Comparison of ENCODE assay signal across 8 mouse cellular contexts in the genomic region with DNA sequence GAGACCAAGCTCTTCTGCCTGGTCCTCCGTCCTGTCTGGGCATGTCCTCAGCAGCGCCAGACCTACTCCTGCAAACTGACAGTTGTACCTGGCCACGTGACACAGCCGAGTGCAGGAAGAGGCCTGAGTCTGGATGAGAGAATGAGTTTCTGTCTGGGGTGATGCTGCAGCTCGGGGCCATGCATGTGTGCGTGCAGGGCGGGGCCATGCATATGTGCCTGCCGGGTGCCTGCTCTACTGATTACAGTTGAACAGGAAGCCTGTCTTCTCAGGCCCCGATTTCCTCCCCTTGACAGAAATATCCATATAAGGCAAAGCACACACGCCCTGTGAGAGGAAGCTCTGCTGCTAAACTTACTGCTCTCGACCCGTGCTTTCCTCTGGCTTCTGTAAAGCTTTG. TPM values are rescaled to one million over a fixed set of nuclear protein-coding genes. Genes with fewer than 3 reads are reported as not detected.
A peak's percentile ranks its signal among the peaks of the same experiment; 100 is the strongest.
DNase-seq lines count a peak whose midpoint lies in the region; ATAC-seq and TF ChIP-seq lines count a peak whose summit lies in the region.

No protein-coding gene starts in this region.

- DNase-seq in G1E (ENCODE audit: low spot score) (peak; percentile 56), liver (peak; percentile 88)
- DNase-seq in embryo, embryonic 11 days = peak; percentile 73
- no peak for DNase-seq in midbrain, postnatal 0 days (ENCODE audit: low spot score)
- peak; percentile 86 for DNase-seq in thymus, postnatal 25 days
- no peak for DNase-seq in frontal cortex, postnatal 25 days (ENCODE audit: low spot score in 2 of 2)
- no peak for DNase-seq in forebrain, embryonic 14.5 days (ENCODE audit: low spot score)

- peak; percentile 92 for ATAC-seq in G1E (ENCODE audit: extremely low read depth, insufficient number of reproducible peaks, low FRiP score, poor library complexity, severe bottlenecking)
- no peak for ATAC-seq in hindbrain, embryonic 12.5 days (ENCODE audit: low FRiP score)
- 0 out of 2 replicates have a peak, but pooled peaks have one; percentile 27 for ATAC-seq in midbrain, postnatal 0 days (ENCODE audit: low FRiP score)
- ATAC-seq in forebrain, embryonic 14.5 days = no peak

- 57% methylated on average over 12 of the region's 12 CpGs for WGBS in hindbrain, embryonic 12.5 days
- whole genome bisulfite sequencing in midbrain, postnatal 0 days = 66% methylated on average over 12 of the region's 12 CpGs
- WGBS in forebrain, embryonic 14.5 days = 74% methylated on average over 12 of the region's 12 CpGs

- no peak overlapping the region for H3K9ac ChIP-seq in hindbrain, embryonic 12.5 days
- no peak overlapping the region for H3K9ac ChIP-seq in midbrain, postnatal 0 days (replicated peaks; ENCODE audit: low read length, poor library complexity, severe bottlenecking)
- no peak overlapping the region for H3K9ac ChIP-seq in forebrain, embryonic 14.5 days (ENCODE audit: low read length)

- peak overlapping the region; percentile 49 for H3K27ac ChIP-seq in hindbrain, embryonic 12.5 days
- no peak overlapping the region for H3K27ac ChIP-seq in midbrain, postnatal 0 days (ENCODE audit: low read depth, low read length)
- no peak overlapping the region for H3K27ac ChIP-seq in forebrain, embryonic 14.5 days (ENCODE audit: low read depth, low read length)

- H3K27me3 ChIP-seq in G1E (ENCODE audit: insufficient read depth, low read length) = no peaks in the 10 kb centered on the region
- H3K27me3 ChIP-seq in hindbrain, embryonic 12.5 days = no peaks in the 10 kb centered on the region
- no peaks in the 10 kb centered on the region for H3K27me3 ChIP-seq in midbrain, postnatal 0 days (ENCODE audit: insufficient read depth, low read length)
- no peaks in the 10 kb centered on the region for H3K27me3 ChIP-seq in forebrain, embryonic 14.5 days (replicated peaks; ENCODE audit: control insufficient read depth, insufficient read depth, low read length)

- H3K4me3 ChIP-seq in G1E (ENCODE audit: low read depth, low read length) = no peak overlapping the region; the same call in 1 of the 2 replicates
- no peak overlapping the region for H3K4me3 ChIP-seq in hindbrain, embryonic 12.5 days
- H3K4me3 ChIP-seq in midbrain, postnatal 0 days (ENCODE audit: low read depth, low read length) = no peak overlapping the region
- H3K4me3 ChIP-seq in forebrain, embryonic 14.5 days (ENCODE audit: low read depth, low read length) = no peak overlapping the region

- H3K4me1 ChIP-seq in G1E (ENCODE audit: insufficient read depth, low read depth, low read length) = peaks cover 53% of the 10 kb centered on the region
- H3K4me1 ChIP-seq in hindbrain, embryonic 12.5 days = peaks cover 4% of the 10 kb centered on the region
- 0 out of 2 replicates have a peak, but pooled peaks cover 4% of the 10 kb centered on the region for H3K4me1 ChIP-seq in midbrain, postnatal 0 days (ENCODE audit: insufficient read depth, low read length)
- no peaks in the 10 kb centered on the region for H3K4me1 ChIP-seq in forebrain, embryonic 14.5 days (ENCODE audit: control insufficient read depth, insufficient read depth, low read length)

- TF ChIP-seq CTCF in G1E (IDR thresholded peaks at IDR 0.05; ENCODE audit: low read depth, low read length) = no peak
- no peak for TF ChIP-seq CTCF in midbrain, postnatal 0 days (IDR thresholded peaks at IDR 0.05)

- H3K4me2 ChIP-seq in hindbrain, embryonic 12.5 days (replicated peaks) = no peak overlapping the region
- H3K4me2 ChIP-seq in midbrain, postnatal 0 days (ENCODE audit: low read depth, low read length, poor library complexity, severe bottlenecking) = no peak overlapping the region
- H3K4me2 ChIP-seq in forebrain, embryonic 14.5 days (ENCODE audit: low read length) = no peak overlapping the region

- no peaks in the 10 kb centered on the region for H3K9me3 ChIP-seq in G1E (replicated peaks)
- no peaks in the 10 kb centered on the region for H3K9me3 ChIP-seq in hindbrain, embryonic 12.5 days (replicated peaks)
- H3K9me3 ChIP-seq in midbrain, postnatal 0 days (ENCODE audit: low read length) = no peaks in the 10 kb centered on the region
- no peaks in the 10 kb centered on the region for H3K9me3 ChIP-seq in forebrain, embryonic 14.5 days (replicated peaks; ENCODE audit: control insufficient read depth, low read length)

- peaks cover 93% of the 10 kb centered on the region for H3K36me3 ChIP-seq in G1E (replicated peaks)
- H3K36me3 ChIP-seq in hindbrain, embryonic 12.5 days = no peaks in the 10 kb centered on the region
- no peaks in the 10 kb centered on the region for H3K36me3 ChIP-seq in midbrain, postnatal 0 days (ENCODE audit: insufficient read depth, low read length)
- no peaks in the 10 kb centered on the region for H3K36me3 ChIP-seq in forebrain, embryonic 14.5 days (ENCODE audit: control insufficient read depth, insufficient read depth, low read length)

RNA-seq across cellular contexts. Expression of a gene that starts 7.0 kb away (rescaled TPM):
- total RNA-seq in G1E (2014; fragmentation: Nextera tagmentation) (not detected in 2 replicates), G1E (2017) (0.05 and 0.06 TPM in 2 replicates)
- not detected in 2 replicates for polyA plus RNA-seq in G1E (2012)
- polyA plus RNA-seq in hindbrain, embryonic 12.5 days (2016; fragmentation: Nextera tagmentation; extraction: Ambion mirVana) = not detected in 2 replicates
- total RNA-seq in midbrain, postnatal 0 days (2014; rRNA removed) = 0.05 and 0.19 TPM in 2 replicates
- polyA plus RNA-seq in midbrain, postnatal 0 days (2015; fragmentation: Nextera tagmentation; extraction: Ambion mirVana) = 0.37 and 0.84 TPM in 2 replicates
- polyA plus RNA-seq in forebrain, embryonic 14.5 days (2014; fragmentation: Nextera tagmentation; extraction: Ambion mirVana) = not detected in 2 replicates

RNA-seq across cellular contexts. Expression of a gene that starts 8.7 kb away (rescaled TPM):
- total RNA-seq in G1E (2014; fragmentation: Nextera tagmentation) = 0.34 TPM in 1 of 2 replicates, not detected in the other
- 0.76 and 0.87 TPM in 2 replicates for total RNA-seq in G1E (2017)
- polyA plus RNA-seq in G1E (2012) = not detected in 2 replicates
- not detected in 2 replicates for polyA plus RNA-seq in hindbrain, embryonic 12.5 days (2016; fragmentation: Nextera tagmentation; extraction: Ambion mirVana)
- not detected in 2 replicates for total RNA-seq in midbrain, postnatal 0 days (2014; rRNA removed)
- not detected in 2 replicates for polyA plus RNA-seq in midbrain, postnatal 0 days (2015; fragmentation: Nextera tagmentation; extraction: Ambion mirVana)
- polyA plus RNA-seq in forebrain, embryonic 14.5 days (2014; fragmentation: Nextera tagmentation; extraction: Ambion mirVana) = 0.23 and 0.28 TPM in 2 replicates

RNA-seq across cellular contexts. Expression of a gene that starts 11.0 kb away (rescaled TPM):
- total RNA-seq in G1E (2014; fragmentation: Nextera tagmentation) (1,122 and 1,191 TPM in 2 replicates), G1E (2017) (613 and 661 TPM in 2 replicates)
- 119 and 124 TPM in 2 replicates for polyA plus RNA-seq in G1E (2012)
- 27.7 and 29.0 TPM in 2 replicates for polyA plus RNA-seq in hindbrain, embryonic 12.5 days (2016; fragmentation: Nextera tagmentation; extraction: Ambion mirVana)
- total RNA-seq in midbrain, postnatal 0 days (2014; rRNA removed) = 8.3 and 9.0 TPM in 2 replicates
- polyA plus RNA-seq in midbrain, postnatal 0 days (2015; fragmentation: Nextera tagmentation; extraction: Ambion mirVana) = 16.1 and 19.0 TPM in 2 replicates
- 17.9 and 18.8 TPM in 2 replicates for polyA plus RNA-seq in forebrain, embryonic 14.5 days (2014; fragmentation: Nextera tagmentation; extraction: Ambion mirVana)

RNA-seq across cellular contexts. Expression of a gene that starts 55.1 kb away (rescaled TPM):
- total RNA-seq in G1E (2014; fragmentation: Nextera tagmentation) (not detected in 2 replicates), G1E (2017) (0.16 and 0.41 TPM in 2 replicates)
- not detected in 2 replicates for polyA plus RNA-seq in G1E (2012)
- 16.6 and 35.9 TPM in 2 replicates for polyA plus RNA-seq in hindbrain, embryonic 12.5 days (2016; fragmentation: Nextera tagmentation; extraction: Ambion mirVana)
- total RNA-seq in midbrain, postnatal 0 days (2014; rRNA removed) = 25.6 and 31.4 TPM in 2 replicates
- 72.6 and 74.6 TPM in 2 replicates for polyA plus RNA-seq in midbrain, postnatal 0 days (2015; fragmentation: Nextera tagmentation; extraction: Ambion mirVana)
- polyA plus RNA-seq in forebrain, embryonic 14.5 days (2014; fragmentation: Nextera tagmentation; extraction: Ambion mirVana) = 5.0 and 9.4 TPM in 2 replicates

Comparison
In these comparisons a context has a peak if more than half of its experiments do, and no peak if none do; other contexts are left out.
1. ATAC-seq: peak in G1E (single experiment) and midbrain, postnatal 0 days (single experiment); none in hindbrain, embryonic 12.5 days (single experiment) and forebrain, embryonic 14.5 days (single experiment).
2. DNase-seq: peak in G1E (single experiment), embryo, embryonic 11 days (single experiment), liver (single experiment) and thymus, postnatal 25 days (single experiment); none in midbrain, postnatal 0 days (single experiment), frontal cortex, postnatal 25 days (0 of 2) and forebrain, embryonic 14.5 days (single experiment).